Mouse (Mus musculus) Muller cell, postnatal 12 days (primary cell): Measurements from ENCODE around the gene Megf9.

ENCODE experiments used
- DNase-seq: peaks from one replicate; pipeline ENCODE4 v3.0.0-alpha.2; 2015; ENCODE audit errors: inconsistent ontology term

The Megf9 gene

DNA sequence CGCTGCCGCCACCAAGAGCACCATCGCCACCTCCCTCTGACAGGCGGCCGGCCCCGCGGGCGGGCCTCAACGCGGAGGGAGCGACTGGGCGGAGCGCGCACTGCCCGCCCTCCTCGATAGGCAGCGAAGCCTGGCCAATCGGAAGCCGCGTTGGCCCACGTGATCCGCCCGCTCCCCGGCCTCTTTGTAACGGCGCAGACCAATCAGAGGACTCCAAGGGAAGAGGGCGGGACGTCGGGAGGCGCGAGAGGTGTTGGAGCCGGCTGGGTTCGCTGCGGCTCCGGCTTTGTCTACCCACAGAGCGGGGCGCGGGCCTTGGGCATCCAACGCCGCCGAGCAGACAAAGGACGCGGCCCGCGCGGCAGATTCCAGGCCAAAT lies at the start of gene Megf9:
TSS of gene Megf9 (minus strand) at position 105 of the 379 bp plus-strand sequence.
- peak; percentile 100 for DNase-seq

DNA sequence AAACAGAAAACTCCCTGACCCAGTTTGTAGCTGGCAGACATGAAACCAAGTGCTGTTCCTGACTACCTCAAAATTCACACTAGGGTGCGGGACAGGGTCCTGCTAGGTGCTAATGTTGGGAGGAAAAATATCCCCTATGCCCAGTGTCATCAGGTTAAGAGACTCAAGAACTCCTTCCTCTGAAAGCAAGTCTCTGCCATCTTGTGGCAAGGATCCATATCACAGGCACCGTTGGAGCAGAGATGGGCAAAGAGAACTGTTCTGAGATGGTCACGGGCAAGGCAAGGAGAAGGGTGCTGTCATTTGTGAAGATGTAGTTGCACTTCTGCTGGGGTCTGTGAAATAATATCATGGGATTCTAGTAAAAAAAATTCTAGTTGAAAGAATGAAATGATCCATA lies 44.9 kb upstream of the Megf9 start:
- DNase-seq: peak; percentile 49

DNA sequence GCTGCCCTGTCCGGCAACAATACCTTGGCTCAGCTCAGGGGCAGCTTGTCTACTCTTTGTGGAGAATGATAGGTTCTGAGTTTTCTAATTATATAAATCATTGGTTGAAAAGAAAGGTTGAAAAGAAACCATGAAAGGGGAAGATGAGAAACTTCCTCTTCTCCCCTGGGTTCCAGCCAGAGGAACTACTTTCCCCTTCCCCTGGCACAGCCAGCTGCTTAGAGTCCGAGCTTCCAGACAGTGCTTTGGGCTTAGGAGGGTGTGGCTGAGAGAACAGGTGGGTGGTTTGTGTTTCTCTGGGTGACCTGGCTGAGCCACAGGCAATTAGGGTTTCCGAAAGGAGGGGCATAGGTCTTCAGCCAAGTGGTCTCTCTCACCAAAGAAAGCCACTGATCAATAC lies 43.5 kb upstream of the Megf9 start:
- DNase-seq: no peak

DNA sequence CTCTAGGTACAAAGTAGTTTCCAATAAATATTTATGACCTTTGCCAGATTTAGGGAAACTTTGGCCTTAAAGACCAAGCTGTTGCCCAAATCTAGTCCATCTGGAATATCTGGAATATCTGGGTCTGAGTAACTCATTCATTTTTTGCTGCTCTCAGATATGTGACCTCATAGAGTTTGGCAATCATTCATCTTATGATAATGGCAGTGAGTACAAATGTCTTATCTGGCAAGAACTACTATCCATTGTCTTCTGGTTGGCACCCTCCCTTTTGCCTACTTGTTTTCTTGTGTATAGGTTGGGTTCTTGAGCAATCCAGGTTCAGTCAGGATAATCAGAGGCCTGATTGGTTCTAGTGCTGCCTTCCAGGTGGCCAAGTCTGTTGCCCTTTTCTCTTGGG lies 41.3 kb upstream of the Megf9 start:
- DNase-seq: peak; percentile 36

DNA sequence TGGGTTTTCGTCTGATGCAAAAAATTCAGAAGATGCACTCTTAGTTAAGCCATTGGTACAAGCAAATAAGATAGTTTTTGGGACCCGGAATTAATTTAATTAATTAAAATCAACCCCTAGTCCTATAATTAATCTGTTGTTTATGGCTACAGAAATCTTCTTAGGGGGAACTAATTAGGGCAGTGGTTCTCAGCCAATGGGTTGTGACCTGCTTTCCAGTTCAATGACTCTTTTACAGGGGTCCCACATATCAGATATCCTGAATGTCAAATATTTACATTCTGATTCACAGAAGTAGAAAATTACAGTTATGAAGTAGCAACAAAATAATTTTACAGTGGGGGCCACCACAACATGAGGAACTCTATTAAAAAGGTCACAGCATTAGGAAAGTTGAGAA lies 39.1 kb upstream of the Megf9 start:
- DNase-seq: no peak

DNA sequence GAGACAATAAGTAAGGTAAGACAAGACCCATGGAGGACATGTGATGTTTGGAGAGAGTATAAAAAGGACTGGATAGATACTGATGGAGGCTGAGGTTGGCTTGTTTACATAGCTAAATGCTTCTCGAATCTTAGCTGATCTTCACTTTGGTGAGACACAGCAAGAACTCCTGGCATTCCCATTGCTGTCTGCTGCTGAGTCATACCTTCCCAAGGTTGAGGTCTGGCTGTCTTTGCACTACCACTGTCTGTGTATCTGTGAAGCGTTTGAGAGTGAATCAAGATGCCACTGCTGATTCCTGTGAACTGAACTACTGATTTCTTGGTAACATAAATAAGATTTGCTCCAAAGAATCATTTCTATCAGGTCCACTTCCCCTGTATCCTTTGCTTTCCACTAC lies 19.1 kb upstream of the Megf9 start:
- DNase-seq: no peak

DNA sequence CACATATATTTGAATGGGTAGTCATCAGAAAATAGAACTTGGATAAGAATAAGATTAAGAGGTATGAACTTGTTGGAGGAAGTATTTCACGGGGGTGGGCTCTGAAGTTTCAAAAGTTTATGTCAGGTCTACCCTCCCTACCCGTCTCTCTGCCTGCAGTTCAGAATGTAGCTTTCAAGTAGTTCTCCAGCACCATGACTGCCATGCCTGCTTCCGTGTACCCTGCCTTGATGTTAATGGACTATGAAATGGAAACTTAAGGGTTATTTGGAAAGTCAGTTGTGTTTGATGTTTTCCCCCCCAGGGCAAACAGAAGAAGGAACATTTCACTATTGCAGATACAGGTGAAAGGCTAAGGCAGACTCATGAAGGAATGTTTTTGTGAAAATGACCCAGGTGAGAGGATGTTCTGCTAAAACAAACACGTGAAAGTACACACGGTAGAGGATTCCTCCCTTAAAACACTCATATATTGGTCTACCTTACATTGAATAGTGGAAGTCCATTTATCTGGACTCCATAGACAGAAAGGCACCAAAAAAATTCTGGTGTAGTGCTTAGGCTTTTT lies 18.5 kb upstream of the Megf9 start:
- DNase-seq: no peak

DNA sequence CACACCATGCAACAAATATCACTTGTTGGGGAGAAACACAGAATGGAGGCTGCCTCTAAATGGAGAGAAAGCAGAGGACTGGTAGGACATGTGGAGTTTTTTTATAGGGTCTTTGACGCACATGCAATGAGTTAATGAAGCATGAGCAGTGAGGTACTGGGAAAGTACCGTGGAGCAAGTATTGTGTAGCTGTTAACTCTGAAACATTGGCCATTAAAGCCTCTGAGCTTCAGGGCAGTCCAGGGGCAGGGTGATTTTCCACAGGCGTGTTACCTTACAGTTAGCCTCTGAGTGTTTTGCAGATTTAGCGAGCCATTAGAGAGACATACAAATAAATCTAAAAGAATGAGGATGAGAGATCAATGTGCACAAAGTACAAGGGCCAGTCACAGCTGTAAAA lies 17.3 kb upstream of the Megf9 start:
- DNase-seq: no peak

DNA sequence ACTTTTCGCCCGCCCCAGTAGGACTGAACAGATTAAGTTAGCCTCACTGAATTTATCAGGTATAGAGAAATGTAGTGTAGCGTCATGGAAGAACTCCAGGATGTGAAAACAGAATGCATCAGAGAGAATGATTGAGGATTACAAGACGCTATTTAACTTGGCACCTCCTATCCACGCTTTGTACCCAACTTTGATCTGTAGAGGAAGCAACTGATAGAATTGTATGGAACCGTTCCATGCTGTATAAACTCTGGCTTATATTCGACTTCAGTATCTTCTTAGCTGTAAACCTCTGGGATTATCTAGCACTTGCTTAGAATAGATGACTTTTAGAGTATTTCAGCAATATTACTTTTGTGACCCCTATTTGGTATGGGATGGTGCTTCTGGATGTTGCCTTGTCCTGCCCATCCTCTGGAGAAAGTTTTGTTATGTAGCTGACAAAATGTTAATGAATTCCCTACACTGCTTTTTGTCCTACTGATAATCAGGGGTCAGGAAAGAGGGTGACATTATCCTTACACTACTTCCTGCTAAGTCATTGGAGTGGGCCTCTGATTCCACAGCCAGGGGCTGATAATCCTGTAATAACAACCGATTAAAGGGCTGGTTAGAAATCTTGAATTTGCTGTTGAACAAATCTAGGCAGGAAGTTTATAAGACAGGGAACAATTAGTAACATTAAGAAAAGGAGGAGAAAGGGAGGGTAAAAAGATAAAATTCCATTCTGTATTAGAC lies 12.8 kb upstream of the Megf9 start:
- DNase-seq: no peak

DNA sequence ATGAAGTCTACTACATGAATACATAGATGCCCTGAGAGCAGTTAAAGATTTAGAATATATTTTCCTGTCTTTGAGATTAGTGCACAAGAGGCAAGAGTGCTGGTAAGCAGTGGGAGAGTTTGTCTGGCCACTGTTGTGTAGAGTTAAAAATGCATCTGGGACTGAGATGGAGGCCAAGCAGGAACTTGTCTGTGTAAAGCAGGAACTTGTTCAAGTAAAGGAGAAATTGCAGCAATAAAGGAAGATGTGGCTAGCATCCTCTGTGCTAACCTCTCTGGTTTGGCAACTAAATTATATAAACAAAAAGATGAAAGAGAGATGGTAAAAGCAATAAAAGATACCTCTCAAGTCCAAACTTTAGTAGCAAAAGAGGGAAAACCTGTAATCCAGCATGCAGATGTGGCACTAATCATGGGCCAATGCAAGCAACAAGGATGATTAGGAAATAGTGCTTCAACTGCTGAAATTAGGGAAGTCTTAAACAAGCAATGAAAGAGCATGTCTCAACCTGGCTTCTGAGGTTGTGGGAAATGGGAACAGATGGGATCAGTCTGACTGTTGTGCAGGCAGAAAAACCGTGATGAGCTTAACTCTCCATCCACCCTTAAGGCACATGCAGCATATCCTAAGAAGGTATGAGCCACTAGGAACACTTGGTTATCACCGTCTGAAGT lies 11.2 kb upstream of the Megf9 start:
- no peak for DNase-seq

DNA sequence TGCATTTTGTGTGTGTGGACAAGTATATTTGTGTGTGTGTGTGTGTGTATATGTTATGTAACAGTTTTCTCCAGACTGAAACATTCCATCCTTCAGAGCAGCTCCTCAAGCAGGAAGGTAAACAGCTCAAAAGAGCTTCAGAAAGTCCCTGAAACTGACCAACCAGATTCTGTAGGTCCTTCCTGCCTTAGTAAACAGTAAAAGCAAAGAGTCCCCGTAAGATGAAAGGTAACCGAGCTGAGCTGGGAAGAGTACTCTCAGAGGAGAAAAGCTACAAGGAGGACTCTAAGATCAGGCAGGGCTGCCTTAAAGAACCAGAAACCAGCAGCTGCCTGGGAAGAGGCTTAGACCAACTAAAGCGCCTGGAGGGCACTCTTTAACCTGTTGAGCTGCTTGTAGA lies 9.6 kb upstream of the Megf9 start:
- no peak for DNase-seq

DNA sequence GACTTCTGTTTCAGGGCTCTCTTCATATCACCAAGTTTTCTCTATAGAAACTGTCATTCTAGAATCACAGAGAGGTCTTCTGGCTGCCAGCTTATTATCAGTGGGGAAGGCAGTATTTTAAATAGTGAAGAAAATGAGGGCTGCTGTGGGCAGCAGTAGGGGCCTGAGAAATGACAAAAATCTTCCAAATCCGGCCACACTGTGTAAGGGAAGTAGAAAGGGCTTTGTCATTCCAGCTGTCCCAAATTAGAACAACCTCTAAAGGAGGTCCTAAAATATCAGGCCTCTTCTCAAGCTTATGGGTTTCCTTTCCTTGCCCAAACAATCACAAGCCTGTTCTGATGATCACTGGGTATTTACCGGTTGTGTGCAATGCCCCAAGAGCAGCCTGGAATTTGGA lies 7.6 kb upstream of the Megf9 start:
- peak; percentile 89 for DNase-seq

DNA sequence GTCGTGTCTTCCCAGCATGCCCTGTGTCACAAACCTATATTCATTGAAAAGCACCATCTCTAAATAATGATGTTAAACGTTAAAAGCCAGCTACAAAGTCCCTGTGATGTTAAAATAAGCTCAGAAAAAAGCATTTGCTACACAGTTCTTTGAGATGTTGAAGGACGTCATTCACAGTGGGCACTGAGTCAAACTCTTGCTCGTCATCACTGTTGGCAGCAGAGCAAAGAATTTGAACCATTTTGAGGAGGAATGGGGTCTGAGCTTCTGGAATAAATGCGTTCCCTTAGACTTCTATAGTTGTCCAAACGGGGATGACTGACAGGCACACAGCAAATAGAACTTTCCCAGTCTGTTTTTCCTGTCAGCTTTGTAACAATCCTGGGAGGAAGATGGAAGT lies 5.9 kb upstream of the Megf9 start:
- peak; percentile 82 for DNase-seq

DNA sequence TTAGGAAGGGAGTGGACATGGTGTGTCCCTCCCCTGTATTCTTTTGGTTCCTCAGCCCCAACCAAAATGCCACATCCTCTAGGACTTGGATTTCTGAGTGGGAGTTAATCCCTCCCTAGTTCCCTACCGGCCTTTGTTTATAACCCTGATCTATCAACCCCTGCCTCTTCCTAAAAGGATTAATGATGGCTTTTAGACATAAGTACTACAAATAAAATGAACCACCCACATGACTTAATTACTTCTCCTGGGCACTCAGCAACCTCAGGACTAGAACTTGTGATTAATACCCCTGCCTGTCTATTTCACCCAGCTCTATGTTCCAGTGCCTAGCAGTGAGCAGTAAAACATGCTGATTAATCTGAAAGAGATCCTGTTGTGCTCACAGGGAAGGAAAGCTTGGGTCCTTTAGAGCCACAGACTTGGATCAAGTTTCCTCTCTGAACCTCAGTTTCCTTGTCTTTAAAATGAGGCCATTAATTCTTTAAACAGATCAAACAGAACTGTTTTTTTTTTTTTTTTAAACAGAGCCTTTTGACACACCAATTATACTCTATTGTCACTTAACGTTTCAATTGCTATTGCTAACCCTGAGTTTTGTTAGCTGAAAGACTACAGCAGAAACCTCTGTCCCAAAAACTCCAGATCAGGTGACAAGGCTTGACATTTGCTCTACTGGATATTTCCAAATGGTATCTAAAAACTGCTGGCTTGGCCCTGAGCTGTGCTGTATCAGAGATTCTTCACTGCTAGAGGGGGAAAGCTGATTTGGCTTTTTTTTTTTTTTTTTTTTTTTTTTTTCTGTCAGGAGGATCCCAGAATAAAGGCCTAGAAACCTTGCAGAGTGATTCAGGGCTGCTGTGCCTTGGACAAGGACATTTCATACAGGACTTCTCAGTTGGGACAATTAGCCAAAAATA lies 2.1 kb upstream of the Megf9 start:
- no peak for DNase-seq

DNA sequence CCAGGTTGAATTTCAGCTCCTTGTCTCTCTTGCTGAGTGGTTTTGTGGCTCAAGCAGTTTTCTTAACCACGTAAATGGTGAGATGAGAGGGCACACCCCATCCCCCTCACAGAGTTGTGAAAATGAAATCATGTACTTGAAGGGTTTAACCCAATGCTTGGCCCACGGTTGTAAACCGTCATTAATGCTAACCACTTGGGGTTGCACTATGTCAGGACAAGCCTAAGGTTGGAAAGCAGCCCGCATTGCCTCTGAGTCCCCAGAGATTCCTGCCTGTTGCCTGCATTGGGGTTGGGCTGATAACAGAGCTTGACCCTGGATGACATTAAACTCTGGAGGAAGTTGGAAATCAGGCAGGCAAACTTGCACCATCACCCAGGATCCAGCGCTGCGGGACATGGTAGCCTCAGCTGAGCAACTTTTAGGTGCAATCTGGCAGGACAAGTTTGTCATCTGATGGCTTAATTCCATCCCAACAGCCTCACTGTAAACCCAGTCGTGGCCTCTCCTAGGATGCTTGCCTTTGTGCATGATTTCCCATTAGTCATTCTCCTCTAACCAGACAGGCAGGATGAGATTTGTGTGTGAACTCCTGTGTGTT lies 1.0 kb upstream of the Megf9 start:
- DNase-seq: peak; percentile 84

DNA sequence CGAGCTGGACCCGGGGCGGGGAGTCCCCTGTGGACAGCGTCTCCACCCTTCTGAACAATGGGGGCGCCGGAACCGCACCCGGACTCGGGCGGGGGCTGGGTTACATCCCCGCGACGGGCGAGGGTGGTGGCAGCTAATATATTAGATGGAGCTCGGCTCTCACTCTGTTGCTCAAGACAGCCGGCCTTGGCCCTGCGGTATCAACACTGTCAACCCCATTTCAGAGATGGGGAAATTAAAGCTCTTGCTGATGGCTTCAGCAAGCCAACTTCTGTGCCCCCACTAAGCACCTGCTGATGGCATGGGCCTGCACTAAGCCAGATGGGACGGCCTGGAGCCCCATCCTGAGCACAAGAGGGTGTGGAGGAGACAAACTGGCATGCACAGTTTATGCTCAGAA lies 494 bp upstream of the Megf9 start:
- no peak for DNase-seq

DNA sequence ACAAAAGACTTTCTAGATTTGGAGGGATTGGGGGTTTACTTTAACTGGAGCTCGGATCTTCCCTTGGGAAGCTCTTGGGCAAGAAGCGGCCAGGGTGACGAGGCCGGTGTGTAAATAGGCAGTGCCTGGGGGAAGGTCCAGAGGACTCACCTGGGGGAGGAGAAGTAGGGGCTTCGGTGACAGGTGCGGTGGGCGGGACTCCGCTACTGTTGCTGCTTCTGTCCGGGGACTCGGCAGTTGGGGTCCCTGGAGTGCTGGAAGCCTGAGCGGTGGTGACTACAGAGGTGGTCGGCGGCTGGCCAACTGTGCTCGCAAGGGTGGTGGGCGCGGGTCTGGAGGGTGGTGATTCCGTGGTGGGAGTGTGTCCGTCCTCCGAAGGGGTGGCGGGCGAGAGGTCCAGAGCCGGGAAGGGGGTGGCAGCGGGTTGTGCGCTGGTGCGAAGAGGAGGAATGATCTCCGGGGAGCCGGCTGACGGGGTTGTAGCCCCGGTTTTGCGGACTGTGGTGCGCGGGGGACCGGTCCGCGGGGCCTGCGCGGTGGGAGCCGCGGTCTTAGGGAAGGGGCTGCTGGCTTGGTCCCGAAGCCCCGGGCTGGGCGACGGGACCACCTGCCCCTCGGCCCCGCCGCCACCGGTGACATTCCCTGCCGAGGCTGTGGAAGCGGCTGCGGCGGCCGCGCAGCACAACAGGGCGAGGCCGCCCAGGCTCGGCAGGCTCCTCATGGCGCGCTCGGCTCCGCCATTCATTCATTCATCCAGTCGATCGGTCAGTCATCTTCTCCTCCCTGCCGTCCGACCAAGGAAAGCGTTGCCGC lies 511 bp downstream of the Megf9 start:
- no peak for DNase-seq

DNA sequence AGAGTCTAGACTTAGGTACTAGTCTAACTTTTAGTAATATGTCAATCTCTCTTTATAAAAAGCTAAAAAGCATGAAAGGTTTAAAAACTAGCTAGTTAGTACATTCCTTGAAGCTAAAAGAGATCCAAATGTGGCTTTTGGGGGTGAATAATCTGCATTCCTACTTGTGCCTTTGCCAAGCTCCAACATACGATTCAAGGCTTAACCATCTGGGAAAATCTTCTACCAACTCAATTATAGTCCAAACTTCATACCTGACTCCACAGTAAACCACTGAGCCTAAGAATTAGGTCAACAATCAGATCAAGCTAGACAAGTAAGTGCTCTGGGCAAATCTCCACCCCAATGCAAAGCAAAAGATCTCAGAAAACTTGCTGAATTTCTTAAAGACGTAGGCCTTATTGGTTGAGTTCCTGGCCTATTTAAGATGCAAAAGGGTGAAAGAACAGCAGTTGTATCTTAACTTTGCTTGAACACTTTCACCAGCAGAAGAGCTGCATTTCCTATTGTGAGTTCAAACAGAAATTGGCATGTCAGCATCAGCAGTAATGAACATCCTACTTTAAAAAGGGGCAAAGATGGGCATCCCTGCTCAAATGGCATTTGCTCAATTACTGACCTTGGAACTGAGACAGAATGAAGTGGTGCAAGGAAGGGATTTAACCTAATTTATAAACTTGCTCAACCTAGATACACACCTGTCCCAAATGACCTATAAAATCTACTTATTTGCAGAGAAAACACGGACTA lies 1.6 kb downstream of the Megf9 start:
- DNase-seq: peak; percentile 63

DNA sequence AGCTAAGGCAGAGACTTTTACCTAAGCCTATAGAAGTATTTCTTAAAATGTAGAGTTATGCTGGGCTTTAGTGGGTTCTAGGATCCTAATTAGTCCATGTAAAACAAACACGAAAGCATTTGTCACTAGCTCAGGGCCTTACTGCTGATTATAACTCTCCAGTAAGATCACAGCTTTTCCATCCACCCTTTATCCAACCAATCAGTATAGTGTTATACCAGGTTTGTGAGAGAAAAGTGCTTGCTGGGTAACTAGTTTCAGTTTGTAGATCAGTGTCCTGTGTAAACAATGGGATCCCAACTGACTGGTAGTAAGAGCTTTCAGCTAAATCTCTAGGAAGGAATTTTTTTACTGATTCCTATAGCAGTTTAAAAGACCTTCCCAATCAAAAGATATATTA lies 3.8 kb downstream of the Megf9 start:
- DNase-seq: no peak

DNA sequence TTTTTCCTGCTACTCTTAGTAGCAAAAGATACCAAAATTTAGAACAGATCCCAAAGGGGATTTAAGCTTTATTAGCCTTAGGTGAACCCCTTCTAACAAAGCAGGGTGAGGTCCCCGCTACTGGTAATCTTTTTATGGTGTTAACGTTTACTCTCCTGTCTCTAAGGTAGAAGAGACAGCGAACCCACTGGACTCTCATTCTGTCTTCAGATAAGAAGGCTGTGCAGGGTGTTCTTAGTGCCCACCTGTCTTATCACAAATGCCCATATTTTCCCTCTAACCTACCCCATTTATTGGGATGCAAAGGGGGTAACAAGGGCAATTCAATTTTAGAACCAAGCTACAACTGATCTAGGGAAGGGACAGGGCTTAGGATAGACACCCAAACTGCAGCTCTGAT lies 6.2 kb downstream of the Megf9 start:
- DNase-seq: no peak
